Mouse (Mus musculus) hindbrain, embryonic 10.5 days (tissue): ENCODE results near the gene Mrgprb8. TPM values are rescaled to one million over a fixed set of nuclear protein-coding genes. Genes with fewer than 3 reads are reported as not detected.
"Not testable (repeated sequence)": the region's sequence is repeated elsewhere in the genome, so short reads cannot be mapped to it uniquely, and the experiment has no call there.

Source experiments
- DNase-seq: peaks from one replicate; pipeline ENCODE4 v3.0.0-alpha.2; 2017; ENCODE audit warnings: low spot score
- H3K27ac ChIP-seq: fragments of 300-500 bp; sonication (generic); 2 replicates; pipeline ENCODE4 v1.5.1; 2016; ENCODE audit warnings: mild to moderate bottlenecking, moderate library complexity
- H3K27me3 ChIP-seq: fragments of 300-500 bp; sonication (generic); 2 replicates; pipeline ENCODE4 v1.6.1; 2016; ENCODE audit warnings: mild to moderate bottlenecking; ENCODE audit not compliant: poor library complexity, insufficient read depth, severe bottlenecking
- H3K36me3 ChIP-seq: fragments of 300-500 bp; sonication (generic); 2 replicates; pipeline ENCODE4 v1.6.1; 2016; ENCODE audit warnings: mild to moderate bottlenecking, moderate library complexity
- H3K4me1 ChIP-seq: fragments of 300-500 bp; sonication (generic); replicated peaks from 2 replicates; pipeline ENCODE4 v1.6.1; 2016; ENCODE audit warnings: mild to moderate bottlenecking
- H3K4me3 ChIP-seq: fragments of 300-500 bp; sonication (generic); 2 replicates; pipeline ENCODE4 v1.5.1; 2016; ENCODE audit warnings: mild to moderate bottlenecking, moderate library complexity
- H3K9me3 ChIP-seq: fragments of 300-500 bp; sonication (generic); 2 replicates; pipeline ENCODE4 v1.6.1; 2016; ENCODE audit warnings: mild to moderate bottlenecking, moderate library complexity
- WGBS: fragments of 180-500 bp; shearing (Covaris S2); methylation state at CpG from one replicate; pipeline ENCODE4 v1.1.7; 2016; 5-methylcytosine and 5-hydroxymethylcytosine counted together
- polyA plus RNA-seq: library from polyadenylated mRNA; unstranded; fragments of >200 nt; fragmentation: Nextera tagmentation; extraction: Ambion mirVana; gene quantifications from 2 replicates; pipeline ENCODE4 v1.2.1, GENCODE M21; 2016

Gene Mrgprb8
- not detected in 2 replicates for polyA plus RNA-seq

DNA sequence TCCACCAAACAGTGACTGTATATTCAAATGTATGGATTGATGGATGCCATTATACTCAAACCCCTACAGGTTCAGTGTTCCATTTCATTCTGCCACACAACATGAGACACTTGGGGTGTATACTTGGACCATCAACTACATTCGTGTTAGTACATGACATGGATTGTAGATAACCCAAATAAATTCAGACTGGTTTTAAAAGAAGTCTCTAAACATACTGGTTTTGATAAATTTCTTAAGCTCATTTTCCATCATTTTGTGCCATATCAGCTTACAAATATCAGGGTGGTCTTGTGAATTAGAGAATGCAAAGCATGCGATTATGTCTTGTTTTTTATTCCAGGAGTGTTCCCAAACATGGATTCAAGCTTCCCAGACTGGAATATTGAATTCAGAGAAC is at the start of gene Mrgprb8:
Gene Mrgprb8, plus strand, starts transcription at position 301 of the 400 bp plus-strand sequence.
- DNase-seq: no peak
- no peaks in the 10 kb centered on the region for H3K27me3 ChIP-seq
- peaks cover 66% of the 10 kb centered on the region for H3K9me3 ChIP-seq
- no peaks in the 10 kb centered on the region for H3K4me1 ChIP-seq
- 81% methylated on average over 2 of the region's 2 CpGs for WGBS
- H3K36me3 ChIP-seq: no peaks in the 10 kb centered on the region
- H3K4me3 ChIP-seq: no peak within 1 kb of the TSS
- no peak within 1 kb of the TSS for H3K27ac ChIP-seq

DNA sequence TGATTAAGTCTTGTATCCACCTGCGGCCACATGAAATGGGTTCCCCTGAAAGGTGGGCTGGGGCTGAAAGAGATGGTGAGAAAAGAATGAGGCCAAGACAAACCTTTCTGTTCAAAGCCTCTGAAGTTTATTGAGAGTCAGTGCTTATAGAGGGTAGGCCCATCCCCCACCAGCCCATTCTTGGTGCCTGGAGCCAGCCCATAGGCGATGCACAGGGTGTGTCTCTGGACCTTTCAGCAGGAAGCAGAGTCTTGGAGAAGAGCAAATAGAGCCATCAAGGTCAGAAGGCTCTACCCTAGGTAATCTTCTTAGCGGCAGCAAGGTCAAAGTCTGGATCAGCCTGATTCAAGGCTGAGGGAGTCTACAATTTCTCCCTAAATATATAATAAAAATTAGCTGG is 47.6 kb downstream of the Mrgprb8 start:
- not testable (repeated sequence) for H3K4me3 ChIP-seq, H3K36me3 ChIP-seq, H3K27ac ChIP-seq, H3K4me1 ChIP-seq, DNase-seq, H3K27me3 ChIP-seq
- WGBS: 85% methylated on average over 3 of the region's 3 CpGs
- H3K9me3 ChIP-seq: peaks cover 63% of the 10 kb centered on the region

DNA sequence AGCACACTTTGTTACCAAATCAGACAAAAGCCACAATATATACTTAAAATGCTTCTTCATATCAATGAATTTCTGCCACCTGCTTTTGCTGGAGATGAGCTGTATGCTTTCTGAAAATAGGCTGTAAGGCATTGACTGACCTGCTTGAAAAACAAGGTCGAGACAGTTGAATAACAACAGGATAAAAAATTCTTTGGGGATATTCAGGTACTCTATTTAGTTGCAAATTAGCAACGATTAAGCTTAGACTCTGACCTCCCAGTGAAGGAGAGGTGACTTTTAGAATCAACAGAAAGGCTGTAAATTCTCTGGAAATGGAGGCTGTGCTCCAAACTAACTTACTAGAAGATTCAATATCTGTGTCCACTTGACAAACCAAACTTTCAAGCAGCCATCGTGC is 48.3 kb downstream of the Mrgprb8 start:
- WGBS: 53% methylated on average over 3 of the region's 3 CpGs
- Histone ChIP-seq H3K27me3 (no peaks in the 10 kb centered on the region), H3K4me1 (no peaks in the 10 kb centered on the region), H3K36me3 (no peaks in the 10 kb centered on the region), H3K4me3 (no peak overlapping the region), H3K9me3 (peaks cover 60% of the 10 kb centered on the region), H3K27ac (no peak overlapping the region)
- DNase-seq: no peak

Other genes with a start within 250 kb of the Mrgprb8 start
- not detected in 2 replicates for gene Mrgprb5, start 219.5 kb upstream of the Mrgprb8 start, polyA plus RNA-seq
- not detected in 2 replicates for gene Mrgprb4, start 189.2 kb upstream of the Mrgprb8 start, polyA plus RNA-seq
- not detected in 2 replicates for gene Mrgprb1, start 67.8 kb downstream of the Mrgprb8 start, polyA plus RNA-seq
- gene Mrgprx2, start 110.8 kb downstream of the Mrgprb8 start, polyA plus RNA-seq: not detected in 2 replicates
- gene Mrgprb2, start 169.6 kb downstream of the Mrgprb8 start, polyA plus RNA-seq: not detected in 2 replicates